Mouse (Mus musculus) hindbrain, embryonic 13.5 days (tissue): Measurements from ENCODE around the gene Suclg1. TPM values are rescaled to one million over a fixed set of nuclear protein-coding genes. Genes with fewer than 3 reads are reported as not detected.

Experiments used
- ATAC-seq: fragments of 200-750 bp; cut with Nextera tagmentation; 2 replicates; pipeline ENCODE4 v1.8.0; 2017; ENCODE audit warnings: moderate TSS enrichment; ENCODE audit not compliant: low FRiP score
- H3K27ac ChIP-seq: fragments of 300-500 bp; sonication (generic); 2 replicates; pipeline ENCODE4 v1.5.1; 2015; ENCODE audit warnings: inconsistent platforms, mild to moderate bottlenecking, moderate library complexity
- H3K27me3 ChIP-seq: fragments of 300-500 bp; sonication (generic); 2 replicates; pipeline ENCODE4 v1.6.1; 2015; ENCODE audit warnings: mild to moderate bottlenecking, inconsistent platforms
- H3K36me3 ChIP-seq: fragments of 300-500 bp; sonication (generic); 2 replicates; pipeline ENCODE4 v1.6.1; 2015; ENCODE audit warnings: mild to moderate bottlenecking, inconsistent platforms
- H3K4me1 ChIP-seq: fragments of 300-500 bp; sonication (generic); replicated peaks from 2 replicates; pipeline ENCODE4 v1.6.1; 2015; ENCODE audit warnings: inconsistent platforms
- H3K4me2 ChIP-seq: fragments of 300-500 bp; sonication (generic); 2 replicates; pipeline ENCODE4 v1.6.1; 2015; ENCODE audit warnings: inconsistent platforms, mild to moderate bottlenecking, moderate library complexity
- H3K4me3 ChIP-seq: fragments of 300-500 bp; sonication (generic); 2 replicates; pipeline ENCODE4 v1.5.1; 2015; ENCODE audit warnings: mild to moderate bottlenecking, inconsistent platforms
- H3K9ac ChIP-seq: fragments of 300-500 bp; sonication (generic); 2 replicates; pipeline ENCODE4 v1.6.1; 2015; ENCODE audit warnings: mild to moderate bottlenecking, inconsistent platforms
- H3K9me3 ChIP-seq: fragments of 300-500 bp; sonication (generic); 2 replicates; pipeline ENCODE4 v1.6.1; 2016; ENCODE audit warnings: inconsistent platforms
- WGBS: fragments of 180-500 bp; shearing (Covaris S2); methylation state at CpG from one replicate; pipeline ENCODE4 v1.1.7; 2015; 5-methylcytosine and 5-hydroxymethylcytosine counted together
- polyA plus RNA-seq: library from polyadenylated mRNA; unstranded; fragments of >200 nt; fragmentation: Nextera tagmentation; extraction: Ambion mirVana; gene quantifications from 2 replicates; pipeline ENCODE4 v1.2.1, GENCODE M21; 2015

The Suclg1 gene
- polyA plus RNA-seq, 1 experiment from 2014 or later: 142 TPM

- Histone ChIP-seq H3K36me3 (peaks cover 21% of the 10 kb centered on the region), H3K4me1 (peaks cover 19% of the 10 kb centered on the region), H3K9me3 (no peaks in the 10 kb centered on the region), H3K4me3 (no peak overlapping the region), H3K4me2 (no peak overlapping the region), H3K9ac (no peak overlapping the region), H3K27ac (no peak overlapping the region), H3K27me3 (no peaks in the 10 kb centered on the region)
- 89% methylated on average over 4 of the region's 4 CpGs for WGBS
- ATAC-seq: no peak
Measured at GRCm38 (mm10) chr6:73253584-73253983, 5.4 kb downstream of the Suclg1 start.

- Histone ChIP-seq H3K4me2 (no peak overlapping the region), H3K36me3 (peaks cover 31% of the 10 kb centered on the region), H3K9ac (no peak overlapping the region), H3K4me1 (peaks cover 14% of the 10 kb centered on the region), H3K4me3 (no peak overlapping the region), H3K27ac (no peak overlapping the region), H3K9me3 (no peaks in the 10 kb centered on the region), H3K27me3 (no peaks in the 10 kb centered on the region)
- no peak for ATAC-seq
- 82% methylated on average over 9 of the region's 9 CpGs for WGBS
Measured at GRCm38 (mm10) chr6:73254307-73255228, 6.4 kb downstream of the Suclg1 start.

GRCm38 (mm10) chr6:73257068-73257467 lies 8.9 kb downstream of the Suclg1 start:
- Histone ChIP-seq H3K27me3 (no peaks in the 10 kb centered on the region), H3K36me3 (peaks cover 52% of the 10 kb centered on the region), H3K4me2 (no peak overlapping the region), H3K9ac (no peak overlapping the region), H3K4me1 (peaks cover 7% of the 10 kb centered on the region), H3K9me3 (no peaks in the 10 kb centered on the region), H3K27ac (no peak overlapping the region), H3K4me3 (no peak overlapping the region)
- no peak for ATAC-seq
- 96% methylated on average over 7 of the region's 7 CpGs for WGBS

- H3K9me3 ChIP-seq: no peaks in the 10 kb centered on the region
- no peaks in the 10 kb centered on the region for H3K27me3 ChIP-seq
- no peaks in the 10 kb centered on the region for H3K4me1 ChIP-seq
- H3K9ac ChIP-seq: no peak overlapping the region
- peaks cover 80% of the 10 kb centered on the region for H3K36me3 ChIP-seq
- H3K4me3 ChIP-seq: no peak overlapping the region
- 93% methylated on average over 6 of the region's 6 CpGs for WGBS
- no peak overlapping the region for H3K27ac ChIP-seq
- H3K4me2 ChIP-seq: no peak overlapping the region
- ATAC-seq: no peak
Measured at GRCm38 (mm10) chr6:73260110-73260509, 11.9 kb downstream of the Suclg1 start.

DNA sequence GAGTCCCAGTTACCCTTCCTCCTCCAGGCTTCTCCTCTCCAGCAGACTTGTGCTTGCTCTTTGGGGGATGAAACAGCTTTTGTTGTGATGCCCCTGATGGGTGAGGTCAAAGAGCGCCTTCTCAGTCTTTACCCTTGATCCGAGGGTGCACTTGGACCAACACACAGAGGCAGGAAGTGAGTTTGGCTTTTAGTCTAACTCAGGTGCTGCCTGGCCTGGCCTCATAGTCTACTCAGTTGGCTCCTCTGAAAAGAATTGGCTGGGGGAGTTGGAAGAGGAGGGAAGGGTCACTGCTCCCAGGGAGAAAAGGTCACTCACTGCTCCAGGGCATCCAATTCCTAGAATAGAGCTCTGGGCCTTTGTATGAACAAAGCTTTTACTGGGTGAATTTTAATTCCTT lies 16.6 kb downstream of the Suclg1 start:
- 42% methylated on average over 2 of the region's 2 CpGs for WGBS
- H3K36me3 ChIP-seq: peaks cover 81% of the 10 kb centered on the region
- no peak overlapping the region for H3K9ac ChIP-seq

DNA sequence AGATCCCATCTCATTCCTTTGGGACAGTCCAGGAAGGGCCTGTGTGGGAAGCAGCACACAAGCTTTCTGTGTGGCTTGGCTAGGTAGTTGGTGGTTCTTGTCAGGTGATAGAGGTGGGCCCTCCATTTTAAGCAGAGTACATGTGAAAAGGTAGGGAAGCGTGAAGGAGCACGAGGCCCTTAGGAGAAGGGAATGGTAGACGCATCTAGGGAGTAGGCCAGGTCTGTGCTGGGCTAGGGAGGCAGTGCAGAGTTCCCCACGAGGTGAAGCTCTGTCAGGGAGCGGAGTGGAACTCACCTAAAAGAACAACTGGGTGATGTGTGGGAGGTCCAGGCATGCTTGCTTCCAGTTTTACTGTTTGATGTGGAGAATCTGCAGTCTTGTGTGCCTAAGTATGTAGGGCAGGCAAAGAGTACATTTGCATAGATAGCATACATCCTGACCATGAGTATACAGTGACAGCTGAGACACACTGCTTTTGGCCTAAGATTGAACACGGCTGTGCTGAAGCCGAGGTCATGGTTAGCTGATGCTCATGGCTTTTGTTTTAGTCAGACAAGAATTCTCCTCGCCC lies 19.6 kb downstream of the Suclg1 start:
- Histone ChIP-seq H3K27me3 (no peaks in the 10 kb centered on the region), H3K9me3 (no peaks in the 10 kb centered on the region), H3K36me3 (peaks cover 84% of the 10 kb centered on the region), H3K4me3 (no peak overlapping the region), H3K4me2 (no peak overlapping the region), H3K9ac (no peak overlapping the region), H3K4me1 (no peaks in the 10 kb centered on the region), H3K27ac (no peak overlapping the region)
- 96% methylated on average over 8 of the region's 8 CpGs for WGBS
- no peak for ATAC-seq

More for the DNA sequence above, 16.6 kb downstream of the Suclg1 start:
- Histone ChIP-seq H3K9me3 (no peaks in the 10 kb centered on the region), H3K27me3 (no peaks in the 10 kb centered on the region), H3K27ac (no peak overlapping the region), H3K4me1 (no peaks in the 10 kb centered on the region), H3K4me3 (no peak overlapping the region), H3K4me2 (no peak overlapping the region)
- ATAC-seq: no peak

DNA sequence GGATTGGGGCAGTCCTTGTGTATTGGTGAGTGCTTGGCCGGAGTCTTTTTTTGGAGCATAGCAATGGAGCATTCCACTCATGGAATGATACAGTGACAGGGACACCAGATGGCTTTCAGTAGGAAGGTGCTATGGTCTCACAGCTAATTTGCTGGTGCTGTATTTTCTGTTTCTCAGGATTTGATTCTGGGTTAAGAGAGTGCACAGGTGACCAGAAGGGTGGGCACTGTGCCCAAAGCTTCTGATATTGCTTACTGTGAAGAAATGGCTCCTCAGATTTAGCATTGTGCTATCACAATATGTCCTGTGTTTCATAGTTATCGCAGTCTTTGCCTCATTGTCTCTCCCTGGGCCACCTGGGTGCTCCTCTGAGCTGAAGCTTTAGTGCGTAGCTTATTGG lies 21.2 kb downstream of the Suclg1 start:
- WGBS: 96% methylated on average over 3 of the region's 3 CpGs

GRCm38 (mm10) chr6:73271546-73272091 lies 23.4 kb downstream of the Suclg1 start:
- Histone ChIP-seq H3K4me3 (no peak overlapping the region), H3K9ac (no peak overlapping the region), H3K9me3 (no peaks in the 10 kb centered on the region), H3K4me1 (no peaks in the 10 kb centered on the region), H3K27me3 (no peaks in the 10 kb centered on the region), H3K27ac (no peak overlapping the region), H3K4me2 (no peak overlapping the region), H3K36me3 (peaks cover 85% of the 10 kb centered on the region)
- ATAC-seq: no peak
- 82% methylated on average over 3 of the region's 3 CpGs for WGBS

More for the DNA sequence above, 21.2 kb downstream of the Suclg1 start:
- Histone ChIP-seq H3K27me3 (no peaks in the 10 kb centered on the region), H3K27ac (no peak overlapping the region), H3K4me1 (no peaks in the 10 kb centered on the region), H3K9me3 (no peaks in the 10 kb centered on the region), H3K36me3 (peaks cover 80% of the 10 kb centered on the region), H3K4me2 (no peak overlapping the region), H3K4me3 (no peak overlapping the region), H3K9ac (no peak overlapping the region)
- no peak for ATAC-seq

DNA sequence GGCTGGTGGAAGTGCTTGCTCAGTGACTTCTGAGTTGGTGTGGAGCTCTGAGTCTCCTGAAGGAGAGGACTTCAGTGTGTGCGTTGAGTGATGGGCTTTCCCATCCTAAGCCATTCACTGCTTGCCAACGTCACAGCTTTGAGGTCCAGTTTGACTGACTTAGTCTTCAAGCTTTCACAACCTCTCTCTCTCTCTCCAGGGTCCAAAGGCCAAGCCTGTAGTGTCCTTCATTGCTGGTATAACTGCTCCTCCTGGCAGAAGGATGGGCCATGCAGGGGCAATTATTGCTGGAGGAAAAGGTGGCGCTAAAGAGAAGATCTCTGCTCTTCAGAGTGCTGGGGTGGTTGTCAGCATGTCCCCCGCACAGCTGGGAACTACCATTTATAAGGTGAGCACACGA lies 26.8 kb downstream of the Suclg1 start:
- no peak overlapping the region for H3K27ac ChIP-seq
- H3K4me3 ChIP-seq: no peak overlapping the region
- no peak for ATAC-seq
- H3K9ac ChIP-seq: no peak overlapping the region
- no peaks in the 10 kb centered on the region for H3K27me3 ChIP-seq
- H3K9me3 ChIP-seq: no peaks in the 10 kb centered on the region
- WGBS: 92% methylated on average over 5 of the region's 5 CpGs
- peaks cover 78% of the 10 kb centered on the region for H3K36me3 ChIP-seq
- no peak overlapping the region for H3K4me2 ChIP-seq
- H3K4me1 ChIP-seq: no peaks in the 10 kb centered on the region

DNA sequence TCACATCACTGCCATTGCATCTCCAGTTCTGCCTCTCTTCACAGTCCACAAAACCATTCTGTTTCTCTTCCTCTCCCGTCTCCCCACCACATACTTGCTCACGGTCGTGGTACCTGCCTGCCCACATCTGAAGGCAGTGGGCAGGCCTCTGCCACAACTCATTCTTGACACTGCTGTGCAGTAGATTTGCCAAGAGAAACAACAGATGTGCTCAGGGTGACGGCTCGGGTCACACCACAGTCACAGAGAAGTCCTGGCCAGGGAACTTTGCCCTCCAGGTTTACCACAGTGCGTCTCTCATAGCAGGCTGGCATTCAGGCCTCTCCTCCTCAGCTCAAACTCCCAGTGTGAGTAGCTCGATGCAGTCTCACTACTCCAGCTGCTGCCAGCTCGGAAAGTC lies 31.5 kb downstream of the Suclg1 start:
- Histone ChIP-seq H3K27ac (no peak overlapping the region), H3K36me3 (peaks cover 36% of the 10 kb centered on the region), H3K4me1 (no peaks in the 10 kb centered on the region), H3K9me3 (no peaks in the 10 kb centered on the region), H3K4me3 (no peak overlapping the region), H3K4me2 (no peak overlapping the region), H3K9ac (no peak overlapping the region), H3K27me3 (no peaks in the 10 kb centered on the region)
- no peak for ATAC-seq
- 87% methylated on average over 8 of the region's 8 CpGs for WGBS

DNA sequence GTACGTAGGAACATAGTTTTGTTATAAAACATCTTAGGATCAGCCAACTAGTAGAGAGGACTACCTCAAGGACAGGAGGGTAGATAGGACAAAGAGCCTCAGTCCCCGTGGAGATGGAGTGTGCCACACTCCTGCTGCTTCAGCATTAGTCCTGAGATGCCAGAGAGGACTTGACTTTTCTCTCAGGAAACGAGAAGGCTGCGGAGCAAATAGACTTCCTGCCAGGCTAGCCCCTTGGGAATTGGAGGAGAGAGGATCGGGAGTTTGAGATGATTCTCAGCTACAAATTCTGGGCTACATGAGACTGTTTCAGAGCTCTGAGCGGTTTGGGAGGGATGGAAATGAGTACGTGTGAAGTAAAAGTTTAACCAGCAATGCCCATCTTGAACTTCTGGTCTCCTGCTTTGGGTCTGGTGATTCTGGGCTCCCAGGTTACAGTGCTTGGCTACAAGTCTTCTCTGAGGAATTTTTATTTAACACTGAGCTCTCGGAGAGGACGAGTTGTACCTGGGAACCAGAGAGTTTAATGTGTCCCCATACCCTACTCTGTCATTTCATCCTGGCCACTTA lies 32.4 kb downstream of the Suclg1 start:
- ATAC-seq: no peak
- Histone ChIP-seq H3K9ac (no peak overlapping the region), H3K27me3 (no peaks in the 10 kb centered on the region), H3K4me2 (no peak overlapping the region), H3K27ac (no peak overlapping the region), H3K36me3 (peaks cover 27% of the 10 kb centered on the region), H3K4me3 (no peak overlapping the region), H3K9me3 (no peaks in the 10 kb centered on the region), H3K4me1 (no peaks in the 10 kb centered on the region)
- WGBS: 80% methylated on average over 9 of the region's 9 CpGs

GRCm38 (mm10) chr6:73286326-73286725 lies 38.1 kb downstream of the Suclg1 start:
- Histone ChIP-seq H3K27me3 (no peaks in the 10 kb centered on the region), H3K4me3 (no peak overlapping the region), H3K4me2 (no peak overlapping the region), H3K4me1 (no peaks in the 10 kb centered on the region), H3K9ac (no peak overlapping the region), H3K27ac (no peak overlapping the region), H3K36me3 (no peaks in the 10 kb centered on the region), H3K9me3 (no peaks in the 10 kb centered on the region)
- ATAC-seq: no peak
- WGBS: 98% methylated on average over 2 of the region's 2 CpGs
